Mouse (Mus musculus): ENCODE measurements around the gene Cd9. TPM values are rescaled to one million over a fixed set of nuclear protein-coding genes. Genes with fewer than 3 reads are reported as not detected.

Gene Cd9
- 564 TPM for polyA plus RNA-seq (2014; fragmentation: Illumina TruSeq; extraction: RNeasy Lipid Tissue Mini Kit (QIAGEN cat#74804); ENCODE audit: insufficient read depth, low read depth, low replicate concordance)

GRCm38 (mm10) chr6:125494092-125494871 is at the start of gene Cd9:
Gene Cd9 (minus strand): TSS chr6:125494791.

Other genes with a start within 250 kb of the Cd9 start
- gene Tuba3a, start 208.7 kb downstream of the Cd9 start, polyA plus RNA-seq (2014; fragmentation: Illumina TruSeq; extraction: RNeasy Lipid Tissue Mini Kit (QIAGEN cat#74804); ENCODE audit: insufficient read depth, low read depth, low replicate concordance), result not detected
- 66.9 TPM for gene Ltbr, start 180.9 kb downstream of the Cd9 start, polyA plus RNA-seq (2014; fragmentation: Illumina TruSeq; extraction: RNeasy Lipid Tissue Mini Kit (QIAGEN cat#74804); ENCODE audit: insufficient read depth, low read depth, low replicate concordance)
- gene Scnn1a, start 174.1 kb downstream of the Cd9 start, polyA plus RNA-seq (2014; fragmentation: Illumina TruSeq; extraction: RNeasy Lipid Tissue Mini Kit (QIAGEN cat#74804); ENCODE audit: insufficient read depth, low read depth, low replicate concordance), result 82.4 TPM
- 94.3 TPM for gene Tnfrsf1a, start 145.4 kb downstream of the Cd9 start, polyA plus RNA-seq (2014; fragmentation: Illumina TruSeq; extraction: RNeasy Lipid Tissue Mini Kit (QIAGEN cat#74804); ENCODE audit: insufficient read depth, low read depth, low replicate concordance)
- gene Plekhg6, start 114.0 kb downstream of the Cd9 start, polyA plus RNA-seq (2014; fragmentation: Illumina TruSeq; extraction: RNeasy Lipid Tissue Mini Kit (QIAGEN cat#74804); ENCODE audit: insufficient read depth, low read depth, low replicate concordance), result 0.72 TPM
- 163 TPM for gene Vwf, start 52.0 kb upstream of the Cd9 start, polyA plus RNA-seq (2014; fragmentation: Illumina TruSeq; extraction: RNeasy Lipid Tissue Mini Kit (QIAGEN cat#74804); ENCODE audit: insufficient read depth, low read depth, low replicate concordance)
- 0.14 TPM for gene Ano2, start 195.6 kb upstream of the Cd9 start, polyA plus RNA-seq (2014; fragmentation: Illumina TruSeq; extraction: RNeasy Lipid Tissue Mini Kit (QIAGEN cat#74804); ENCODE audit: insufficient read depth, low read depth, low replicate concordance)

All from lung, adult 10 weeks (tissue).